In genomic region chr4:155846871-155847578, GRCm38 (mm10) we compare ENCODE assay signal across 8 mouse cellular contexts. TPM values are rescaled to one million over a fixed set of nuclear protein-coding genes. Genes with fewer than 3 reads are reported as not detected.
DNase-seq lines count a peak whose midpoint lies in the region; ATAC-seq lines count a peak whose summit lies in the region.

Gene Dvl1, plus strand, starts transcription at chr4:155847402.

- peak within 1 kb of the TSS; percentile 85 for H3K27ac ChIP-seq in hindbrain, embryonic 15.5 days (replicated peaks)

- H3K4me1 ChIP-seq in hindbrain, embryonic 15.5 days (replicated peaks), result peaks cover 45% of the 10 kb centered on the region

- H3K9ac ChIP-seq in hindbrain, embryonic 15.5 days, result peak within 1 kb of the TSS; percentile 96

- 5% methylated on average over 28 of the region's 65 CpGs for WGBS in hindbrain, embryonic 15.5 days

- peak; percentile 88 for ATAC-seq in hindbrain, embryonic 15.5 days (ENCODE audit: low FRiP score, low read depth)

- H3K4me3 ChIP-seq in hindbrain, embryonic 15.5 days, result peak within 1 kb of the TSS; percentile 51

- DNase-seq in WW6 (ENCODE audit: low read depth, low spot score), result peak; percentile 67
- DNase-seq in cerebellum, postnatal 4 days (ENCODE audit: low spot score in 2 of 2), result peak; percentile 97 to 98
- DNase-seq in gastrocnemius, adult 18-20 months (ENCODE audit: low spot score), result peak; percentile 94
- DNase-seq in left cerebral cortex, adult 11 months (ENCODE audit: low spot score), result peak; percentile 84
- peak; percentile 90 for DNase-seq in lung, postnatal 36 days
- DNase-seq in retina, embryonic 14.5 days (ENCODE audit: low spot score), result peak; percentile 94
- peak; percentile 91 to 97 for DNase-seq in thymus, postnatal 36 days

- H3K36me3 ChIP-seq in hindbrain, embryonic 15.5 days, result no peaks in the 10 kb centered on the region

- no peaks in the 10 kb centered on the region for H3K9me3 ChIP-seq in hindbrain, embryonic 15.5 days

- no peaks in the 10 kb centered on the region for H3K27me3 ChIP-seq in hindbrain, embryonic 15.5 days

- H3K4me2 ChIP-seq in hindbrain, embryonic 15.5 days, result peak within 1 kb of the TSS; percentile 84

RNA-seq across cellular contexts. Expression of gene Dvl1, which starts in this region (rescaled TPM):
- 100 to 1,000 TPM; 104 to 106 TPM for total RNA-seq in gastrocnemius, adult 18-20 months (2021)
- 30.8 and 32.8 TPM in 2 replicates for polyA plus RNA-seq in hindbrain, embryonic 15.5 days (2015; fragmentation: Nextera tagmentation; extraction: Ambion mirVana)

Comparison
In these comparisons a context has a peak if more than half of its experiments do, and no peak if none do; other contexts are left out.
1. Peak in every context shown above with its lines: DNase-seq, ATAC-seq, H3K4me3 ChIP-seq and H3K27ac ChIP-seq.